Mouse (Mus musculus) hindbrain, embryonic 16.5 days (tissue): ENCODE results near the gene Plekhm2. TPM values are rescaled to one million over a fixed set of nuclear protein-coding genes. Genes with fewer than 3 reads are reported as not detected.

Experiments
- ATAC-seq: fragments of 200-750 bp; cut with Nextera tagmentation; 2 replicates; pipeline ENCODE4 v1.8.0; 2017; ENCODE audit warnings: moderate TSS enrichment, moderate library complexity
- H3K27ac ChIP-seq: fragments of 300-500 bp; sonication (generic); 2 replicates; pipeline ENCODE4 v1.5.1; 2014; ENCODE audit warnings: low read depth, mild to moderate bottlenecking, control low read depth, low read length, moderate library complexity
- H3K27me3 ChIP-seq: fragments of 300-500 bp; sonication (generic); replicated peaks from 2 replicates; pipeline ENCODE4 v1.6.1; 2014; ENCODE audit warnings: low read length; ENCODE audit not compliant: control insufficient read depth, insufficient read depth
- H3K36me3 ChIP-seq: fragments of 300-500 bp; sonication (generic); 2 replicates; pipeline ENCODE4 v1.6.1; 2014; ENCODE audit warnings: mild to moderate bottlenecking, low read length, moderate library complexity, mixed read lengths; ENCODE audit not compliant: control insufficient read depth, insufficient read depth
- H3K4me1 ChIP-seq: fragments of 300-500 bp; sonication (generic); 2 replicates; pipeline ENCODE4 v1.6.1; 2014; ENCODE audit warnings: low read depth, low read length; ENCODE audit not compliant: control insufficient read depth, insufficient read depth
- H3K4me2 ChIP-seq: fragments of 300-500 bp; sonication (generic); 2 replicates; pipeline ENCODE4 v1.6.1; 2014; ENCODE audit warnings: mild to moderate bottlenecking, low read length, control low read depth, moderate library complexity
- H3K4me3 ChIP-seq: fragments of 300-500 bp; sonication (generic); 2 replicates; pipeline ENCODE4 v1.5.1; 2014; ENCODE audit warnings: mild to moderate bottlenecking, low read length, control low read depth, moderate library complexity
- H3K9ac ChIP-seq: fragments of 300-500 bp; sonication (generic); 2 replicates; pipeline ENCODE4 v1.6.1; 2014; ENCODE audit warnings: low read depth, mild to moderate bottlenecking, control low read depth, low read length, moderate library complexity
- H3K9me3 ChIP-seq: fragments of 300-500 bp; sonication (generic); 2 replicates; pipeline ENCODE4 v1.6.1; 2014; ENCODE audit warnings: mild to moderate bottlenecking, low read length, moderate library complexity; ENCODE audit not compliant: control insufficient read depth
- WGBS: fragments of 180-500 bp; shearing (Covaris S2); extraction: QIAGEN DNeasy Blood & Tissue Kit; methylation state at CpG from one replicate; pipeline ENCODE4 v1.1.7; 2014; 5-methylcytosine and 5-hydroxymethylcytosine counted together
- polyA plus RNA-seq: library from polyadenylated mRNA; unstranded; fragments of >200 nt; fragmentation: Nextera tagmentation; extraction: Ambion mirVana; gene quantifications from 2 replicates; pipeline ENCODE4 v1.2.1, GENCODE M21; 2015

Gene Plekhm2
- polyA plus RNA-seq, 1 experiment from 2014 or later: 6.7 TPM

GRCm38 (mm10) chr4:141630021-141630420 is 34.7 kb downstream of the Plekhm2 start:
- Histone ChIP-seq H3K9ac (no peak overlapping the region), H3K9me3 (no peaks in the 10 kb centered on the region), H3K4me1 (no peaks in the 10 kb centered on the region), H3K36me3 (peaks cover 77% of the 10 kb centered on the region), H3K27me3 (no peaks in the 10 kb centered on the region), H3K4me2 (no peak overlapping the region), H3K27ac (no peak overlapping the region), H3K4me3 (no peak overlapping the region)
- no peak for ATAC-seq
- WGBS: 98% methylated on average over 11 of the region's 11 CpGs

- Histone ChIP-seq H3K9me3 (no peaks in the 10 kb centered on the region), H3K27me3 (no peaks in the 10 kb centered on the region), H3K4me1 (no peaks in the 10 kb centered on the region), H3K36me3 (peaks cover 68% of the 10 kb centered on the region), H3K27ac (no peak overlapping the region), H3K9ac (no peak overlapping the region), H3K4me3 (no peak overlapping the region), H3K4me2 (no peak overlapping the region)
- 86% methylated on average over 14 of the region's 14 CpGs for WGBS
- no peak for ATAC-seq
Measured at GRCm38 (mm10) chr4:141628661-141629060, 36.0 kb downstream of the Plekhm2 start.

- no peak overlapping the region for H3K4me3 ChIP-seq
- ATAC-seq: no peak
- H3K9me3 ChIP-seq: no peaks in the 10 kb centered on the region
- no peak overlapping the region for H3K9ac ChIP-seq
- 85% methylated on average over 5 of the region's 5 CpGs for WGBS
- H3K4me1 ChIP-seq: no peaks in the 10 kb centered on the region
- H3K27me3 ChIP-seq: no peaks in the 10 kb centered on the region
- H3K4me2 ChIP-seq: no peak overlapping the region
- peaks cover 62% of the 10 kb centered on the region for H3K36me3 ChIP-seq
- H3K27ac ChIP-seq: no peak overlapping the region
Measured at GRCm38 (mm10) chr4:141627502-141627901, 37.2 kb downstream of the Plekhm2 start.

- ATAC-seq: no peak
- H3K36me3 ChIP-seq: peaks cover 47% of the 10 kb centered on the region
- no peak overlapping the region for H3K4me3 ChIP-seq
- no peaks in the 10 kb centered on the region for H3K4me1 ChIP-seq
- no peaks in the 10 kb centered on the region for H3K9me3 ChIP-seq
- H3K9ac ChIP-seq: no peak overlapping the region
- H3K4me2 ChIP-seq: no peak overlapping the region
- 87% methylated on average over 16 of the region's 16 CpGs for WGBS
- H3K27ac ChIP-seq: no peak overlapping the region
- no peaks in the 10 kb centered on the region for H3K27me3 ChIP-seq
Measured at GRCm38 (mm10) chr4:141625774-141626550, 38.7 kb downstream of the Plekhm2 start.

- H3K36me3 ChIP-seq: peaks cover 39% of the 10 kb centered on the region
Measured at GRCm38 (mm10) chr4:141624983-141625773, 39.5 kb downstream of the Plekhm2 start.

GRCm38 (mm10) chr4:141624134-141624533 is 40.6 kb downstream of the Plekhm2 start:
- ATAC-seq: no peak
- 95% methylated on average over 8 of the region's 8 CpGs for WGBS
- H3K27ac ChIP-seq: no peak overlapping the region

More at GRCm38 (mm10) chr4:141624983-141625773, 39.5 kb downstream of the Plekhm2 start:
- H3K4me2 ChIP-seq: no peak overlapping the region
- 75% methylated on average over 19 of the region's 19 CpGs for WGBS
- H3K9me3 ChIP-seq: no peaks in the 10 kb centered on the region
- H3K4me1 ChIP-seq: no peaks in the 10 kb centered on the region
- H3K9ac ChIP-seq: no peak overlapping the region
- ATAC-seq: no peak
- no peak overlapping the region for H3K27ac ChIP-seq
- no peak overlapping the region for H3K4me3 ChIP-seq
- H3K27me3 ChIP-seq: no peaks in the 10 kb centered on the region

GRCm38 (mm10) chr4:141623666-141624065 is 41.0 kb downstream of the Plekhm2 start, which contains the start of gene Slc25a34:
Slc25a34 (minus strand) TSS chr4:141623821.
- peak; percentile 56 for ATAC-seq
- Histone ChIP-seq H3K36me3 (peaks cover 24% of the 10 kb centered on the region), H3K4me3 (no peak within 1 kb of the TSS), H3K4me1 (no peaks in the 10 kb centered on the region), H3K27me3 (no peaks in the 10 kb centered on the region; the same call in 1 of the 2 replicates), H3K27ac (no peak within 1 kb of the TSS; the same call in 1 of the 2 replicates), H3K9me3 (no peaks in the 10 kb centered on the region), H3K9ac (no peak within 1 kb of the TSS), H3K4me2 (no peak within 1 kb of the TSS)
- 64% methylated on average over 1 of the region's 1 CpGs for WGBS

More at GRCm38 (mm10) chr4:141624134-141624533, 40.6 kb downstream of the Plekhm2 start:
- Histone ChIP-seq H3K27me3 (no peaks in the 10 kb centered on the region), H3K36me3 (peaks cover 29% of the 10 kb centered on the region), H3K9me3 (no peaks in the 10 kb centered on the region), H3K4me3 (no peak overlapping the region), H3K4me2 (no peak overlapping the region), H3K4me1 (no peaks in the 10 kb centered on the region), H3K9ac (no peak overlapping the region)

GRCm38 (mm10) chr4:141623037-141623436 is 41.7 kb downstream of the Plekhm2 start:
- no peak overlapping the region for H3K4me3 ChIP-seq
- no peak overlapping the region for H3K9ac ChIP-seq
- no peak overlapping the region for H3K4me2 ChIP-seq
- peaks cover 2% of the 10 kb centered on the region for H3K4me1 ChIP-seq
- no peaks in the 10 kb centered on the region for H3K9me3 ChIP-seq
- WGBS: 96% methylated on average over 10 of the region's 11 CpGs
- H3K27ac ChIP-seq: no peak overlapping the region; the same call in 1 of the 2 replicates
- H3K27me3 ChIP-seq: peaks cover 2% of the 10 kb centered on the region; the same call in 1 of the 2 replicates
- ATAC-seq: no peak
- H3K36me3 ChIP-seq: peaks cover 20% of the 10 kb centered on the region

- H3K36me3 ChIP-seq: peaks cover 16% of the 10 kb centered on the region
- WGBS: 86% methylated on average over 5 of the region's 5 CpGs
Measured at GRCm38 (mm10) chr4:141622580-141622979, 42.1 kb downstream of the Plekhm2 start.

More at GRCm38 (mm10) chr4:141622580-141622979, 42.1 kb downstream of the Plekhm2 start:
- no peak overlapping the region for H3K4me2 ChIP-seq
- H3K4me1 ChIP-seq: peaks cover 6% of the 10 kb centered on the region
- no peak overlapping the region for H3K9ac ChIP-seq
- no peak overlapping the region for H3K27ac ChIP-seq
- ATAC-seq: no peak
- peaks cover 2% of the 10 kb centered on the region; the same call in 1 of the 2 replicates for H3K27me3 ChIP-seq
- H3K9me3 ChIP-seq: no peaks in the 10 kb centered on the region
- no peak overlapping the region for H3K4me3 ChIP-seq
